Mouse (Mus musculus): ENCODE measurements around the gene Fbxw5. TPM values are rescaled to one million over a fixed set of nuclear protein-coding genes. Genes with fewer than 3 reads are reported as not detected.

The Fbxw5 gene
- polyA plus RNA-seq, 1 experiment, result 35.8 TPM

DNA sequence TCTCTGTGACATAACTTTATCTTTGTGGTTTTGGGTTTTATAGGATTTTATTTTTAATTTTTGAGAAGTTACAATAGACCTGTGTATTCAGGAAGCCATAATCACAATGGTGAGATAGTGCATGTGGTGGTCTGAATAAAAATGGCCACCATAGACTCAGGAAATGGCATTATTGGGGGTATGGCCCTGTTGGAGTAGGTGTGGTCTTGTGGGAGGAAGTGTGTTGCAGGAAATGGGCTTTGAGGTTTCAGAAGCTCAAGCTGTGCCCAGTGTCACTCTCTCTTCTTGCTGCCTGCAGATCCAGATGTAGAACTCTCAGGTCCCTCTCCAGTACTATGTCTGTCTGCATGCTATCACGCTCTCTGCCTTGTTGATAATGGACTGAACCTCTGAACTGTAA, 20.0 kb upstream of the Fbxw5 start:
- no peak for TF ChIP-seq FOSL1 (IDR thresholded peaks at IDR 0.05; ENCODE audit: insufficient read depth, low read length, poor library complexity, severe bottlenecking)
- no peak for TF ChIP-seq CEBPB (IDR thresholded peaks at IDR 0.05; ENCODE audit: low read depth)
- Histone ChIP-seq H3ac (ENCODE audit: control insufficient read depth, insufficient read length, low read depth) (no peak overlapping the region), H3K4me3 (ENCODE audit: insufficient read depth, poor library complexity, severe bottlenecking) (no peak overlapping the region), H3K79me2 (ENCODE audit: control insufficient read depth, insufficient read depth) (no peaks in the 10 kb centered on the region), H3K79me3 (ENCODE audit: low read depth) (no peaks in the 10 kb centered on the region), H3K36me3 (ENCODE audit: control insufficient read depth, insufficient read depth) (no peaks in the 10 kb centered on the region), H3K27me3 (ENCODE audit: control insufficient read depth, insufficient read depth, insufficient read length) (peaks cover 39% of the 10 kb centered on the region)

DNA sequence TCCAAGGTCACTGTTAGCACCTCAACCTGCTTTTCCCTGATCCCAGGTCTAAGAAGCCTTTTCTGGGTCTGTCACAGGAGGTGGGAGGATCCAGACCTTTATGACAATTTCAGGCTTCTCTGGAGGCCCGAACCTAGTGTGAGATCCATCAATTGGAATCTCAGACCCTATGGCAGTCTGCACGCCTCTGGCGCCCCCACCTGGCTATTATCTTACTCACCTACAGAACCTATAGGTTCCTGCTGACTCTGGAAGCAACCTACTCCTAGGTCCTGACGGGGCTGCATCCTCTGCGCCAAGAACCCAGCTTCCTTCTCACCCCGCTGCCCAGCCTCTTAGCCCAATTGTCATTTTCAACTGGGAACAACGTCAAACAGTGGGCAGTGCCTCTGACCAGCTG, 17.6 kb upstream of the Fbxw5 start:
- TF ChIP-seq CEBPB (IDR thresholded peaks at IDR 0.05; ENCODE audit: low read depth) (no peak), CTCF (IDR thresholded peaks at IDR 0.05; ENCODE audit: control insufficient read depth, insufficient read depth, insufficient read length) (no peak), MYOG (IDR thresholded peaks at IDR 0.05; ENCODE audit: control insufficient read depth, extremely low read depth, insufficient read length) (no peak), MAX (IDR thresholded peaks at IDR 0.05) (no peak), FOSL1 (IDR thresholded peaks at IDR 0.05; ENCODE audit: insufficient read depth, low read length, poor library complexity, severe bottlenecking) (no peak), MYOD1 (IDR thresholded peaks at IDR 0.05; ENCODE audit: control insufficient read depth, insufficient read length, low read depth) (no peak), USF1 (IDR thresholded peaks at IDR 0.05; ENCODE audit: low read depth) (no peak)
- H3K36me3 ChIP-seq (ENCODE audit: control insufficient read depth, insufficient read depth), result no peaks in the 10 kb centered on the region
- no peaks in the 10 kb centered on the region for H3K79me2 ChIP-seq (ENCODE audit: control insufficient read depth, insufficient read depth)
- H3K27me3 ChIP-seq (ENCODE audit: control insufficient read depth, insufficient read depth, insufficient read length), result peaks cover 36% of the 10 kb centered on the region
- H3K79me3 ChIP-seq (ENCODE audit: low read depth), result no peaks in the 10 kb centered on the region
- H3K4me3 ChIP-seq (ENCODE audit: insufficient read depth, poor library complexity, severe bottlenecking), result no peak overlapping the region
- H3ac ChIP-seq (ENCODE audit: control insufficient read depth, insufficient read length, low read depth), result no peak overlapping the region

DNA sequence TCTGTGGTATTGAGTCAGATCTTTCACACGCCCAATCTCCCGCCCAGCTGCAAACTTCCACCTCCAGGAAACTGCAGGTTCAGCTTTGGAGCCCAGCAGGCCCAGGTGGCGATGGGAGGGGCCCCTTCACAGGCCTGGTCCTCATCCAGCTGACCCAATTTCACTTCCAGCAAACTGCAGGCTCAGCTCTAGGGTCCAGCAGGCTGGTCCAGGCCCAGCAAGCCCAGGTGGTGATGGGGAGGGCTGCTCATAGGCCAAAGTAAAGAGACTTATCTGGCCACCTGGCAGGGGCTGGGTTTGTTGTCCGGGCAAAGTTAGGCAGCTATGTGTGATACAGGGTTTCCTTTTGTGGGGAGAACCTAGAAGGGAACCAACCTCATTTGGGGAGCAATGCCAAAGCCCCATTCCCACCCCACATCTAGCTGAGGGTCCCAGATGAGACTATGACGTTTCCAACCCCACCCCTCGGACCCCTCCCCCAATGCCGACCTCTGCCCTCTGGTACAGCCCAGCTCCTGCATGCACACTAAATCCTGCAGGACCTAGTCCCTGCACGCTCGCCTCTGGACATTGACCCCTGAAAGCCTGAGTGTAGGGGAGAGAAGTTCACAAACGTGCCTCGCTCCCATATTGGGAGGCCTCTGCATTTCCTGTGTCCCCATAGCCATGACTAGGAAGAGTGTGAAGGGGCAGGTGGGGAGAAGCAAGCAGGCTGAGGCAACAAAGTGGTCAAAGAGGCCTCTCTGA, 15.5 kb upstream of the Fbxw5 start:
- no peak overlapping the region for H3K4me3 ChIP-seq (ENCODE audit: insufficient read depth, poor library complexity, severe bottlenecking)
- no peaks in the 10 kb centered on the region for H3K79me3 ChIP-seq (ENCODE audit: low read depth)
- TF ChIP-seq USF1 (IDR thresholded peaks at IDR 0.05; ENCODE audit: low read depth), result no peak
- TF ChIP-seq CTCF (IDR thresholded peaks at IDR 0.05; ENCODE audit: control insufficient read depth, insufficient read depth, insufficient read length), result no peak
- TF ChIP-seq FOSL1 (IDR thresholded peaks at IDR 0.05; ENCODE audit: insufficient read depth, low read length, poor library complexity, severe bottlenecking), result no peak
- no peak for TF ChIP-seq CEBPB (IDR thresholded peaks at IDR 0.05; ENCODE audit: low read depth)
- TF ChIP-seq MYOD1 (IDR thresholded peaks at IDR 0.05; ENCODE audit: control insufficient read depth, insufficient read length, low read depth), result no peak
- no peak for TF ChIP-seq MAX (IDR thresholded peaks at IDR 0.05)
- no peak for TF ChIP-seq MYOG (IDR thresholded peaks at IDR 0.05; ENCODE audit: control insufficient read depth, extremely low read depth, insufficient read length)
- H3K27me3 ChIP-seq (ENCODE audit: control insufficient read depth, insufficient read depth, insufficient read length), result peaks cover 33% of the 10 kb centered on the region
- no peak overlapping the region for H3ac ChIP-seq (ENCODE audit: control insufficient read depth, insufficient read length, low read depth)
- no peaks in the 10 kb centered on the region for H3K79me2 ChIP-seq (ENCODE audit: control insufficient read depth, insufficient read depth)
- no peaks in the 10 kb centered on the region for H3K36me3 ChIP-seq (ENCODE audit: control insufficient read depth, insufficient read depth)

DNA sequence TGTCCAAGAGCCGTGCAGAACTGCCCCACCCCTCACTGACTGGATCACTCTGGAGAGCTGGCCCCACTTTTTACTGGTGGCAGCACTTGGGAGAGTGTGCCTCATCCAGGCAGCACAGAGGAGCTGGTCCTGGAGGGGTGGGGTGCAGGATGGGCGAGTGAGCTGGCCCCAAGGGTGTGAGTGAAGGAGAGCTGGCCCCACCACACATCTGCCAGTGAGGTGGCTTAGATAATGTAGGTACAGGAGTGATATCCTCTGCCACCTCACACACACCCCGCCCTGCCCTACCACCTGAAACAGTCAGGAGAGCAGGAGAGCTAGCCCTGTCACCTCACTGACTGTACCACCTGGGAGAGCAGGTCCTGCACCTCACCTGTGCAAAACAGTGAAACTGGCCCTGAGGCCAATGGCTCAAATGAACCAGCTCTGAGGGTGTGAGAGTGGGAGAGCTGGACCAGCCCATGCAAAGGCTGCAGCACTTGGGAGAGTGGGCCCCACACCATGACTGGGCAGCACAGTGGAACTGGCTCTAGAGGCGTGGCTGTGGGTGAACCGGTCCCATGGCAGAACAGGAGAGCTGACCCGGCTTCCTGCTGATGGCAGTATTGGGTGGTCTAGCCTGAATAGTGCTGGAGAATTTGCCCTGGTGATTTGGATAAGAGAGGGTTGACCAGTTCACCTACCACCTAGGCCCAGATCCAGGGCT, 12.4 kb upstream of the Fbxw5 start:
- no peak for TF ChIP-seq USF1 (IDR thresholded peaks at IDR 0.05; ENCODE audit: low read depth)
- TF ChIP-seq CEBPB (IDR thresholded peaks at IDR 0.05; ENCODE audit: low read depth), result no peak
- TF ChIP-seq MAX (IDR thresholded peaks at IDR 0.05), result no peak
- Histone ChIP-seq H3K27me3 (ENCODE audit: control insufficient read depth, insufficient read depth, insufficient read length) (peaks cover 29% of the 10 kb centered on the region), H3K36me3 (ENCODE audit: control insufficient read depth, insufficient read depth) (no peaks in the 10 kb centered on the region)

DNA sequence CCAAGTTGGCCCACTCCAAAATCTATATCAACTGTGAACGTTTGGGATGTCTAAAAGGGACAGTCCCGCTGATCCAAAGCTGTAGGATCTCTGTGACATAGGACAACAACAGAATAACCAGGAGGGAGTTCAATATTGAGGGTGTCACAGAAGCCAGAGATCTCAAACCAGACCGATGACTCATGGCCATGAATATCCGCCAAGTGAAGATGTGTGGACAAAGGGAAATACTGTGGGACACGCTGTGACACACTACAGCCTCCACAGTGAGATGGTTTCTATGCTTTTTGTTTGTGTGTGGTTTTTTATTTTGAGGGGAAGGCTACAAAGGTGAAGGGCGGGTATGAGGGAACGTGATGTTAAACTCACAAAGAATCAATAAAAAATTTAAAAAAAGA, 11.9 kb upstream of the Fbxw5 start:
- Histone ChIP-seq H3ac (ENCODE audit: control insufficient read depth, insufficient read length, low read depth) (no peak overlapping the region), H3K27me3 (ENCODE audit: control insufficient read depth, insufficient read depth, insufficient read length) (peaks cover 24% of the 10 kb centered on the region), H3K36me3 (ENCODE audit: control insufficient read depth, insufficient read depth) (no peaks in the 10 kb centered on the region), H3K79me3 (ENCODE audit: low read depth) (no peaks in the 10 kb centered on the region), H3K79me2 (ENCODE audit: control insufficient read depth, insufficient read depth) (no peaks in the 10 kb centered on the region), H3K4me3 (ENCODE audit: insufficient read depth, poor library complexity, severe bottlenecking) (no peak overlapping the region)
- no peak for TF ChIP-seq FOSL1 (IDR thresholded peaks at IDR 0.05; ENCODE audit: insufficient read depth, low read length, poor library complexity, severe bottlenecking)
- TF ChIP-seq MAX (IDR thresholded peaks at IDR 0.05), result no peak
- no peak for TF ChIP-seq MYOG (IDR thresholded peaks at IDR 0.05; ENCODE audit: control insufficient read depth, extremely low read depth, insufficient read length)
- TF ChIP-seq CEBPB (IDR thresholded peaks at IDR 0.05; ENCODE audit: low read depth), result no peak
- TF ChIP-seq USF1 (IDR thresholded peaks at IDR 0.05; ENCODE audit: low read depth), result no peak
- no peak for TF ChIP-seq CTCF (IDR thresholded peaks at IDR 0.05; ENCODE audit: control insufficient read depth, insufficient read depth, insufficient read length)
- TF ChIP-seq MYOD1 (IDR thresholded peaks at IDR 0.05; ENCODE audit: control insufficient read depth, insufficient read length, low read depth), result no peak

More for the DNA sequence above, 12.4 kb upstream of the Fbxw5 start:
- Histone ChIP-seq H3K4me3 (ENCODE audit: insufficient read depth, poor library complexity, severe bottlenecking) (no peak overlapping the region), H3K79me3 (ENCODE audit: low read depth) (no peaks in the 10 kb centered on the region), H3K79me2 (ENCODE audit: control insufficient read depth, insufficient read depth) (no peaks in the 10 kb centered on the region), H3ac (ENCODE audit: control insufficient read depth, insufficient read length, low read depth) (no peak overlapping the region)

DNA sequence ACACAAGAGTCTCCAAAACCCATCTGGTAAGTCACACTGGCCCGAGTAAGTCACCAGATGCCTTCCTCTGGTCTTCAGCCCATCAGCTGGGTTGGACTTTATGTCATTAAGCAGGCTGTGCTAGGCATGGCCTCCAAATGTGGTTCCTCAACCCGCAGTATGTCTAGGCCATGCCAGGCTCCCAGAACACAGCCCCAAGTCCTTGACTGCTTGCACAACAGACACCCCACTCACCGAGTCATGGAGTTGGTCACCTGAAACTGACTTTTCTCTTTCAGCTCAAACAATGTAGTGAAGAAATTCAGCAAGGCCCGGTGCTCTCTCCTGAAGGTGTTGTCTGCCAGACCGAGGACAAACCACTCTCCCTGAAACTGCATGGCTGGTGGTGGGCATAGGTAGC, 7.6 kb upstream of the Fbxw5 start:
- Histone ChIP-seq H3K4me3 (ENCODE audit: insufficient read depth, poor library complexity, severe bottlenecking) (no peak overlapping the region), H3ac (ENCODE audit: control insufficient read depth, insufficient read length, low read depth) (no peak overlapping the region), H3K79me2 (ENCODE audit: control insufficient read depth, insufficient read depth) (no peaks in the 10 kb centered on the region)

More for the DNA sequence above, 7.6 kb upstream of the Fbxw5 start:
- Histone ChIP-seq H3K79me3 (ENCODE audit: low read depth) (no peaks in the 10 kb centered on the region), H3K27me3 (ENCODE audit: control insufficient read depth, insufficient read depth, insufficient read length) (peaks cover 3% of the 10 kb centered on the region), H3K36me3 (ENCODE audit: control insufficient read depth, insufficient read depth) (no peaks in the 10 kb centered on the region)
- no peak for TF ChIP-seq CEBPB (IDR thresholded peaks at IDR 0.05; ENCODE audit: low read depth)
- no peak for TF ChIP-seq MYOG (IDR thresholded peaks at IDR 0.05; ENCODE audit: control insufficient read depth, extremely low read depth, insufficient read length)
- no peak for TF ChIP-seq FOSL1 (IDR thresholded peaks at IDR 0.05; ENCODE audit: insufficient read depth, low read length, poor library complexity, severe bottlenecking)
- TF ChIP-seq CTCF (IDR thresholded peaks at IDR 0.05; ENCODE audit: control insufficient read depth, insufficient read depth, insufficient read length), result no peak
- TF ChIP-seq USF1 (IDR thresholded peaks at IDR 0.05; ENCODE audit: low read depth), result no peak
- TF ChIP-seq MYOD1 (IDR thresholded peaks at IDR 0.05; ENCODE audit: control insufficient read depth, insufficient read length, low read depth), result no peak
- TF ChIP-seq MAX (IDR thresholded peaks at IDR 0.05), result no peak

Measured in C2C12 (cell line).